Mouse (Mus musculus) CH12F3 (cell line): Measurements from ENCODE around the gene Nanog.
"Not testable (repeated sequence)": the region's sequence is repeated elsewhere in the genome, so short reads cannot be mapped to it uniquely, and the experiment has no call there.

Experiments
- in situ Hi-C: fragments of 300-500 bp; cut with MboI; formaldehyde crosslinking; loops from 2 replicates; pipeline ENCODE4 v1.14.3; 2020; ENCODE audit warnings: low sequenced_read_pairs

Nanog gene

DNA sequence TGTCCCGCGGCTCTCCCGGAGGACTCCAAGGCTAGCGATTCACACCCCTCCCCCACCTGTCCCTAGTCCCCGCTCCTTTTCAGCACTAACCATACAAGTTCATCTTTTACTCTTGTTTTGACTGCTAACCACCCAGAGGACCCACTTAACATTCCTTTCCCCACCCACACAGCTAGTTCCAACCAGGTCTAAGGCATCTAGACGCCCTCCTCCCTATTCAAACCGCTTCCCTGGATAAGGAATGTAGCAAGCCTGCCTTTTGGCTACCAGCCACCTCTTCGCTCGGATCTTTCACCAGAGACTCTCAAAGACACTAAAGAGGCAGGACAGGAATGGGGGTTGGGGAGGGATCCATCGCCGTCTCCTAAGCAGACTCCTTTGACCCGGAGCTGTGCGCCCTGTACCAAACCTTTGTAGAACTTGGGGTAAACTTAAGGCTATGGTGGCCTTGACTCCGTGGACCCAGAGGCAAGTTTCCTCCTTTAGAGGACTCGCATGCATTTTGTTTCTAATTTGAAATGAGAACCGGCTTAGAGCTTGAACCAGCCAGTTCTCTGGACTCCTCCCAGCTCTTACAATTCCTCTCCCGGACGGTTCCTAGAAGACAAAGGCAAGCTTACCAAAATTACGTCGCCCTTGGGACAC, 4.7 kb upstream of the Nanog start:
- in situ Hi-C loops = no loop called here

DNA sequence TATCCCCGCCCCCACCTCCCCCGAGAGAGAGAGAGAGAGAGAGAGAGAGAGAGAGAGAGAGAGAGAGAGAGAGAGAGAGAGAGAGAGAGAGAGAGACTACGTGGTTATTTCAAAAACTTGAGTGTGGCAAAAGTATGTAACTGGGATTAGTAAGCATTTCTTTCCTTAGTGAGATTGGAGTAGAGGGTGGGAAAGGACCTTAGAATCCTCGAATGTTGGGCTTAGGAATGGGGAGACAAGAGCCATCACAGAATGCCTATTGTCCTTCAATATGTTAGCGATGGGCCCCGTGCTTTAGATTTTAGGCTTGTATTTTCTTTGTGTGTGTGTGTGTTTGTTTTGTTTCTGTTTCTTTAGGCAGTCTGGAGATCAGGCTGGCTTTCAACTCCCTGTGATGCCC, 4.0 kb upstream of the Nanog start:
- in situ Hi-C loops = no loop called here

DNA sequence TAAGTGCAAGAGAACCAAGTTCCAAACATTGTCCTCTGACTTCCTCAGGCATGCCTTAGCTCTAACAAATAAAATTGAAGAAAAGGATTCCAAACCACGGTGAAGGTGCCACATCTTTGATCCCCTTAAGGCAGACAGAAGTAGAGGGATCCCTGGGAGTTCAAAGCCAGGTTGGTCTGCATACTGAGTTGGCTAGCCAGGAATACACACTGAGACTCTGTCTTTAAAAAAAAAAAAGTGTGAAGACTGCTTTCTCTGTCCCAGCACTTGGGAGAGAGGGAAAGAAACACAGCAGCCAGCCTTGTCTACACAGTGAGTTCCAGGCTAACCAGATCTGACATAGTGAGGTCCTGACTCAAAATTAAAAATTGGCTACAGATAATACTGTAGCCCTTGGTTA, 3.6 kb upstream of the Nanog start:
- in situ Hi-C loops = no loop called here

DNA sequence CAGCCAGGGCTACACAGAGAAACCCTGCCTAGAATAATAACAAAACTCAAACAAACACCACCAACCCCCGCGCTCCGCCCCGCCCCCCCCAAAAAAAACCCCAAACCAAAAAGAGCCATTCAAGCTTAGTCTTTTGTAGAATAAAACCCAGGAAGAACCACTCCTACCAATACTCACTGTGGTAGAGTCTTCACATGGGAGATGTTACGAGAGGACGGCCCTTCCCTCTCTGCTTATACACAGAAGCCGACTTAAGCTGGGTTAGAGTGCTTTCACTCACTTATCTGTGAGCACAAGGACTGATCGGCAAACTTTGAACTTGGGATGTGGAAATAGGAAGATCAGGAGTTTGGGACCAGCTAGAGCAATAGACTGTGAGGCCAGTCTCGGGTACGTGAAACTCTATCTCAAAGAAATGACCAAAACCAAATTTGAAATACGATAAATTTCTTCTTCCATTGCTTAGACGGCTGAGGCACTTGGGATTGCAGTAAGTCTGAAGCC, 900 bp upstream of the Nanog start:
- in situ Hi-C loops = no loop called here

- in situ Hi-C loops = no loop called here
Measured at GRCm38 (mm10) chr6:122708826-122709225, 1.5 kb downstream of the Nanog start.

- in situ Hi-C loops = no loop called here
Measured at GRCm38 (mm10) chr6:122711455-122711854, 4.2 kb downstream of the Nanog start.

- in situ Hi-C loops = not testable (repeated sequence)
Measured at GRCm38 (mm10) chr6:122713116-122713515, 5.8 kb downstream of the Nanog start.

- in situ Hi-C loops = no loop called here
Measured at GRCm38 (mm10) chr6:122714707-122715365, 7.5 kb downstream of the Nanog start.

DNA sequence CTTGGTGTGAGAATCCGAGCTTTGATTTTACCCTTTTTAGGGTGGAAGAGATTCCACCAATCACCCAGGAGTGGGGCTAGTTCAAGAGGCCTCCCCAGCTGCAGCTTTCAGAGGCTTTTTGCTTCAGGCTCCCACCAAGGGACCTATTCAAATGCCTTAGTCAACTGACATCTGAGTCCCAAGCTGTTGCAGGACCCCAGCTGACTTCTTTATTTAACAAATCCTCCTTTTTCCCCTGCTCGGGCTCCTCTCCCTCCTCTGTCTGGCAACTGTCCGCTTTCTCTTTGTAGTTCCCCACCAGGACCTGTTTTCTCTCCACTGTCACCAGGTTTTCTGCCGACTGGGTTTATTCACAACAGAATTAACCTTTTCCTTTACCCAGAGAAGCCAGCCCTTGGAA, 8.6 kb downstream of the Nanog start:
- in situ Hi-C loops = no loop called here

DNA sequence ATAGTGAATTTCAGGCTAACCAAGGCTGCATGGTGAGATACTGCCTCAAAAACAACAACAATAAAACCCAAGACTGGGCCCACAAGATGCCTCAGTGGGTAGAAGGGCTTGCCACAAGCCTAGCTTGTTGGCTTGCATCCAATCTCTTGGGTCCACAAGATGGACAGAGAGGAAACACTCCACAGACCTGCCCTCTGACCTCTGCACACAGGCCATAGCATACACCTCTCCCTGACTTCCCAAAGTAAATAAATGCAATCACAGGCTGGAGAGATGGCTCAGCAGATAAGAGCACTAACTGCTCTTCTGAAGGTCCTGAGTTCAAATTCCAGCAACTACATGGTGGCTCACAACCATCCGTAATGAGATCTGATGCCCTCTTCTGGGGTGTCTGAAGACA, 10.9 kb downstream of the Nanog start:
- in situ Hi-C loops = not testable (repeated sequence)

DNA sequence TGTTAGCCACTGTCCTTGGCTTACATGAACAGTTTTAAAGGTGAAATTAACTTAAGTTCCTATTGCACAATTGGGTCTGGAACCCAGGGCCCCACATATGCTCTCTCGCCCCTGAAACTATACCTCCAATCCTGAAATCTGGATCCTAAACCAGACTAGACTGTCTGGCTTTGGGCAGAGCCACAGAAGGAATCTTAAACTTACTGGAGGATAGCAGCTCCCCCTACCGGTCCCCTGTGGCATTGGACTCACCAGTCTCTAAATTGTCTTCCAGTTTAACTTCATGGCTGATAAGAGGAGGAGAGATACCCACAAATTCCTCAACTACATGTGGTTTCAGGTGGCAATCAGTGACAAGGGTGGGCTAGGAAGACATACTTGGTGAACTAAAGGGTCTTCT, 12.7 kb downstream of the Nanog start:
- in situ Hi-C loops = no loop called here

DNA sequence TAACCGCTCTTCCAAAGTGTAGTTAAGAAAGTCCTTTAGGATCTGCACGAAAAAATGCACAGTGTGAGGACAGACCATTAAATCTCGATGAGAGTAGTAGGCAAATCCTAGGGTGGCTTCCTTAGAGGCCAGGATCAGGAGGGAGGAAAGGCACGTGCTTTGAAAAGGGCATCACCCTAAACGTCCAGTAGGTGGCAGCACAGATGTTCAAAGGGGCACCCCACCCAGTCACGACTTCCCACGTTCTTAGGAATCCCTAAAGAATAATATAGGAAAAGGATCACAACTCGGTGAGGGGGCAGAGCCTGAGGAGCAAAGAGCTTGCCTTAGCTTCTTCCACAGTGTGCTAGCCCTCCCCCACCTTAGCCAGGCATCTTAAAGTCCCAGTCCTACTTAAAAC, 32.7 kb downstream of the Nanog start:
- in situ Hi-C loops = no loop called here

GRCm38 (mm10) chr6:122741460-122742227, 34.4 kb downstream of the Nanog start:
- in situ Hi-C loops = no loop called here

DNA sequence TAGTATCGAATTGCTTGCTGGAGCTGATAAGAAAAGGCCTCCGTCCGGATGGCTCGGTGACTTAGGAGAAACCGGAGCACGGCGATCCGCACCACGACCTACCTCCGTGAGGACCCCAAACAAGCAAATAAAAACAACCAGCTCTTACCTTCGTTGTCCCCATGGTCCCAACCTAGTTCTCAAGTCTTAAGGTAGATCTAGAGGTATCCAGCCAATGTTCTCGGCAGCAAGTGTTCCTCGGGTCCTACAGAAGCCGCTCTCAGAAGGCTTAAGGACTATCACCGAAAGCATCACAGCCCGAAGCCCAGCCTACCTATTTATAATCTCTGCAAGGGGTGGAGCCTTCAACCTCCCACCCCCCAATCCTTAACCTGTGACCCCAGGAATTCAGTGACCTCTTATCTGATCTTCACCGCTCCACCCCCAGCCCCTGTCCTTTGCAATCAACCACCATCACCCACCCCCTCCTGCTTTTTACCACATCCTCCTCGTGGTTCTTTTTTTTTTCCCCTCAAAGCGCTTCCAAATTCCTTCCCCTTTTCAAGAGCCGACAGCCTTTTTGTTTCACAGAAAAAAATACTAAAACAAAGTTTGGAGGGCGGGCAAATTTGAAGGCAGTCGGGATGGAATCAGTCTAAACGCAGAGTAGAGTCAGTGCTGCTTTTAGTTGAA, 35.1 kb downstream of the Nanog start:
- in situ Hi-C loops = no loop called here

- in situ Hi-C loops = no loop called here
Measured at GRCm38 (mm10) chr6:122743353-122743752, 36.1 kb downstream of the Nanog start.

DNA sequence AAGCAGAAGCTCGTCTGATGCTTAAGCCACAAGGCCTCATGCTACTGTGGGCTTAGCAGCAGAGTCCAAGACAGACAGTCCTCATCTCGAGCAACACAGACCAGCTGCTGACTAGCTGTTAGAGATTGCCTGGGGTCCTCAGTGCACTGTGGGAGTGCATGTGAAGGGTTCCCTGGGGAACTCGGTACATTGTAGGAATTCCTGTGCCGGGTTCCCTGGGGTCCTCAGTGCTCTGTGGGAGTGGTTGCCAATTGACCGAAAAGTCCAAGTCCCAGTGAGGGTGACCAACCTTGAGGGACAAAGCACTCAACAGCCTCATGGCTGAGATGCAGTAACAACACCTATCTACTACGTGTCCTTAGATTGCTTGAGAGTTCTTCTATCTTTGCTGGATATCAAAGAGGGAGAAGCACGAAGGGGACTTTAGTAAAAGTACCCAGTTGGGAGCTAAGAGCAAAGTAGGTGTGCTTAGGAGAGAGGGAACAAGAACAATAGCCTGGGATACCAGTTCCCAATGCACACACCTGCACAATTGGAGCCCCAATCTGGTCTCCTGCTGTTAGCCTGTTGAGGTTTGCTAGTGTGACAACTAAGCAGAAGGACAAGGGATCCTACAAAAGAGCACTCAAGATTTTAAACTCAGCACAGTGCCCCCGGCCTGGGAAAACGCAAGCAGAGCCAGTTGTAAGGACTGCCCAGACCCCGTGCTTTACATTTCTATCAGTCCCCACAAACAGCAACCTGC, 37.4 kb downstream of the Nanog start:
- in situ Hi-C loops = no loop called here

GRCm38 (mm10) chr6:122750579-122750978, 43.3 kb downstream of the Nanog start:
- in situ Hi-C loops = no loop called here

DNA sequence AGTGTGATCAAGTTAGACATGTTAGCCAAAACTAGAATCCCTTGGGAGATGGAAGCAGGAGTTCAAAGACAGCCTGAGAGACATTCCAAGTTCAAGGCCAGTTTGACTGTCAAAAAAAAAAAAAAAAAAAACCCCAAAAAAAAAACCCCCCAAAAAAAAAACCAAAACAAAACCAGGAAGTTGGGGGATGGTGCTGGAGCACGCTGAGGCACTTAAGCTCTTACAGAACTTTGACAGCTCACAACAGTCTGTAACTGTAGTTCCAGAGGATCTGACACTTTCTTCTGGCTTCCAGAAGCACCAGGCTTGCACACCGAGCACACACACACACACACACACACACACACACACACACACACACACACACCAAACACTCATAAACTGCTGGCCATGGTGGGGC, 48.6 kb downstream of the Nanog start:
- in situ Hi-C loops = no loop called here

DNA sequence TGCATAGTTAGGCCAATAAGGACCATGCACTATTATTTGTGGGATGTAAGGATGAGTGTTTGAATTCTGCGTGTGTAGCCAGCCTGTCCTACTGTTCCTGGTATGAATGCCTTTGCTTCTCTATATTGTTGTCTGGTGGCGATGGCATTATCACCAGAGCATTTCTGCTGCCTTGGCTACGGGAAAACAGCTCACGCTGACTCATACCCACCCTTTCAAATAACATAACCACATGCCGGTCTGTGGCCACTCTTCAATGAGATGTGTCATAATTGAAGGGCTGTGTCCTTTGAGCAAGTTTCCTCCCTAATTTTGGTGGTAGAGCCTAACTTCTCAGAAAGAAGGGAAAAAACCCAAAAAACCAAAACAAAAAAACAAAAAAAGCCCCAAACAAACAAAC, 51.4 kb downstream of the Nanog start:
- in situ Hi-C loops = no loop called here

GRCm38 (mm10) chr6:122761011-122761599, 53.8 kb downstream of the Nanog start:
- in situ Hi-C loops = no loop called here
